Mouse (Mus musculus): ENCODE measurements at regions not wholly inside any gene's neighbourhood (a gene's known extent, or its start where the extent isn't known, plus 50 kb on each side); places are given as distances from the start of the nearest gene placed in this dataset.

- TF ChIP-seq MAFK (IDR thresholded peaks at IDR 0.05; ENCODE audit: insufficient read depth, low read depth, low read length) (no peak), ZNF384 (IDR thresholded peaks at IDR 0.05; ENCODE audit: low read depth, low read length) (no peak), CHD2 (IDR thresholded peaks at IDR 0.05; ENCODE audit: low read depth, low read length) (no peak), ZC3H11A (IDR thresholded peaks at IDR 0.05; ENCODE audit: borderline replicate concordance, low read depth, low read length) (no peak)
These were observed 635.3 kb downstream of the Insc start for GRCm38 (mm10) chr7:115378836-115379235.

All from ES-E14 (cell line).